Mouse (Mus musculus) cerebellum, adult 18-20 months (tissue): ENCODE results near the gene Gm3558.
"Not testable (repeated sequence)": the region's sequence is repeated elsewhere in the genome, so short reads cannot be mapped to it uniquely, and the experiment has no call there.

ENCODE experiments used
- DNase-seq, 2 experiments: peaks; one replicate each; pipeline ENCODE4 v3.0.0; 2021

The Gm3558 gene

DNA sequence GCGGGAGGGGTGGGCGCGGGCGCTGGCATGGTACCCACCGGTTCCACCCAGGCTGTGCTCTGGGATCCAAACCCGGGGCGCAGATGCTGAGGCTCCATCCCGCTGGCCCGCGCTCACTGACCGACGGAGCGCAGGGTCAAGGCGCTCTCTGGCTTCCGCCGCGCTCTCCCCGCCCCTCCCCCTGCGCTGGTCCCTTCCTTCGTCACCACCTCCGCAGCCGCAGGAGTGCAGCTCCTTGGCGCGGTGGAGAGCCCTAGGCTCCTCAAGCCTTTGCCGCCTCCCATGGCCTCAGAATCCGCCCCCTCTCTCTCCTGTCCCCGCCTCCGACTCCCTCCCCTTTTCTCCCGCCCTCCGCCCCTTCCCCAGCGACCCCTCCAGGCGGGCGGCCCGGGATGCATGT is at the start of gene Gm3558:
Gene Gm3558, minus strand, starts transcription at position 185 of the 400 bp plus-strand sequence.
- peak; percentile 2 to 9 for DNase-seq

DNA sequence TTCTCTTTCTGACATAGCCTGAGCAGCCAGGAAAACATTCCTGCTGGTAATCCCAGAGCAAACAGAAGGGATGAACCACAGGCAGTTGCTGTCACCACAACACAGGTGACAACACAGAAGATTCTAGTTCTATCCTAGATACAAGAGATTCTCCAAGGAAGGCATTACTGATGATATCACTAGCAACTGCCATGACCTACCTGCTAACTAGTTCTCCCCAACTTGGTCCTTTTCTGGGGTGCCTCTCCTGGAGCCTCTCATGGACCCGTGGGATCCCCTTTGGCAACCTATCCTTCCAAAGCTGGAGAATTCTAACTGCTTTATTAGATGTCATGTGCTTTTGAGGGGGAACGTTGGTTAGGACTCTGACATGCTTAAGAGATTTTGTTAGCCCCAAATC is 27.1 kb upstream of the Gm3558 start, which contains the start of gene Gm10338:
Gene Gm10338, minus strand, starts transcription at position 101 of the 400 bp plus-strand sequence.
- DNase-seq: not testable (repeated sequence)

DNA sequence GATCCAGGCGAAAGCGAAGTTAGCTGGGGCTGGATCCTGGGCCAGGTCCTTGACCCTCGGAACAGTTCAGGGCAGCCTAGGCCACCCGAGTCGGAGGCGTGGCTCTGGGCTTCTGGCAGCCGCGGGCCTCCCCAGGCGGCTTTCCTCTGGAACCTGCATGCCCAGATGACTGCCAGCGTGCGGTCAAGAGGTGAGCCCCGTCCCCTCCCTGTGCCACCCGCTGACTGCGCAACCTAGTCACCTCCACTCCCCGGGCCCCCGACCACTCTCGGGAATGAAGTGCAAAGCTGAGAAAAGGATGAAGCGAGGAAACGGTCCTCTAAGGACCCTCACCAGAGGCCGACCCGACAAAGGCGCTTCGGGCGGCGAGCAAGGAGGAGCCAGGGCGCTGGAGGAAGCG is 476 bp downstream of the Gm3558 start:
- DNase-seq: peak; percentile 13

DNA sequence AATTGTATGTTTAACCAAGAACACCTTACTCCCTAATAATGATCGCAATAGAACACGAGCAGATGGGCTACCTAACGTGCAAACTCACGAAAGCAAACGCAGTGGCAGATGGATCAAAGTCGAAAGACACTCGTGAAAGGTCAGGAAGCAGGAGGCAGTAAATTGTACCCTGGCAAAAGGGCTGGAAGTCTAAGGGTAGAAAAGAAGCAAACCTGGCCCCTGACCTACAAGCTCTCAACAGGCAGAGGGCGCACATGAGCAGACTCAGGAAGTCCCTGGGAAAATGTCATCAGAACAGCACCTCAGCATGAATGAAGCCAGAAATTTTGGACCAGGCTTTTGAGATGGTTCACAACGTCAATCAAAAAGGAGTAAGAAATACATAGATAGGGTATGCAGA is 1.1 kb downstream of the Gm3558 start:
- DNase-seq: peak; percentile 40 to 45
